Mouse (Mus musculus): ENCODE data around the gene Cmah.

Gene Cmah

GRCm38 (mm10) chr13:24511932-24512520, 184.8 kb downstream of the Cmah start:
- in situ Hi-C loops (cut with MboI, MseI), result no loop called here

- in situ Hi-C loops (cut with MboI, MseI), result no loop called here
These were observed 186.5 kb downstream of the Cmah start for GRCm38 (mm10) chr13:24513717-24514116.

GRCm38 (mm10) chr13:24515101-24515675, 188.0 kb downstream of the Cmah start:
- in situ Hi-C loops (cut with MboI, MseI), result no loop called here

DNA sequence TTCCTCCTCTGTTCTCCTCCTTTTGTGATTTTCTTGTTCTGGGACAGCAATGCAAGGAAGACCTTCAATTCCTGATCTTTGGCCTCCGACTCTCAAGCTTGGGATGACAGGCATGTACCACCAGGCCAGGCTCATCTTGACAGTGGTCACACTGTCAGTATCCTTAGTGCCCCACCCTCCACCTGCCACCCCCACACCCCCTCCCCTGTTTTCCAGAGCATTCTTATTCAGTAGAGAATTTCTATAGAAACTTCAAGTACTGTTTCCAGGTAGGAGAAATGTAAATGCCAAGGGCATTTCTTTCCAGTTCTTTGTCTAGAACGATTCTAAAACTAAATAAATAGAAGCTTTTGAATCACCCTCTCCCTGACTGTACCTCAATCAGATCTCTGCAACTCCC, 190.6 kb downstream of the Cmah start:
- in situ Hi-C loops (cut with MboI, MseI), result no loop called here

DNA sequence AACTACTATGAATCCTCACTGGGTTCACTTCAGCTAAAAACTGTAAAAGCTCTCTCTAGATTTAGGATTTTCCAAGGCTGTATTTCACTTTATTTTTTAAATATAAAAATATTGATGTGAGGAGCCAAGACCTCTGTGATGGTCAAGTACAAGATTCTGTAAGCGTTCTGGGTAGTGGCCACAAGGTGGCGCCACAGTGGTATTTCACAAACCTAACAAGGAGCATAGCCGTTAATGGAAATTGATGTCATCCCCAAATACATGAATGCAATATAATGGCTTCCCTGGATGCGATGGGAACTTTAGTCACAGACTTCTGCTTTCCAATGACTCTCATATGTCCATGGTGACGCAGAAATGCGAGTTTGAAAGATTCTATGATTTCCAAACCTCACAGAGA, 191.7 kb downstream of the Cmah start:
- in situ Hi-C loops (cut with MboI, MseI), result no loop called here

GRCm38 (mm10) chr13:24519976-24520647, 192.9 kb downstream of the Cmah start:
- in situ Hi-C loops (cut with MboI, MseI), result no loop called here

- in situ Hi-C loops (cut with MboI, MseI), result no loop called here
These were observed 193.6 kb downstream of the Cmah start for GRCm38 (mm10) chr13:24520796-24521195.

GRCm38 (mm10) chr13:24521446-24522342, 194.5 kb downstream of the Cmah start:
- in situ Hi-C loops (cut with MboI, MseI), result no loop called here

GRCm38 (mm10) chr13:24522343-24522837, 195.2 kb downstream of the Cmah start:
- in situ Hi-C loops (cut with MboI, MseI), result no loop called here

DNA sequence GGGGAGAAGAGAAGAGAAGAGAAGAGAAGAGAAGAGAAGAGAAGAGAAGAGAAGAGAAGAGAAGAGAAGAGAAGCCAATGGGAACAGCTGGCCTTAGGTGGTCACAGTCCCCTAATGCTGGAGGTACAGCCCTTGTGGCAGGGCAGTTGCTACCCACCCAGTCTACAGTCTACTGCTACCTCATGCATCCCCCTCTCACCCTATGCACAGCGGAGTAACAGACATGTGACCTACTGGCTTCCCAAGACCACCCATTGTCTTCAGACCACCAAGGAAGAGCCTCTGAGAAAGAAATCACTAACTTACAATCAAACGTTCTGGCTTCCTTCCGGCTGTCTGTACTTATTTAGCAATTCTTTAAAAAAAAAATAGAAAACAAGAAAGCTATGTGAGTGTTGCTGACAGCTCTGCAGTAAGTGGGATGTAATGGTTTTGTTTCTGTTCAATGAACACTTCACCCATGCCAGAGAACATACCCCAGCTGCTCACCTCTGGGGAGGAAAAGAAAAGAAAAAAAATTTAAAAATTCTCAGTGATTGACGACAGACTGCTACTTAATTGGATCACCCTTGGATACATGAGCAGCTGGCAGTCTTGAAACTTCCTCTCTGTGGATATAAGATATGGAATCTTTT, 196.5 kb downstream of the Cmah start:
- in situ Hi-C loops (cut with MboI, MseI), result no loop called here

- in situ Hi-C loops (cut with MboI, MseI), result no loop called here
These were observed 197.3 kb downstream of the Cmah start for GRCm38 (mm10) chr13:24524468-24524867.

DNA sequence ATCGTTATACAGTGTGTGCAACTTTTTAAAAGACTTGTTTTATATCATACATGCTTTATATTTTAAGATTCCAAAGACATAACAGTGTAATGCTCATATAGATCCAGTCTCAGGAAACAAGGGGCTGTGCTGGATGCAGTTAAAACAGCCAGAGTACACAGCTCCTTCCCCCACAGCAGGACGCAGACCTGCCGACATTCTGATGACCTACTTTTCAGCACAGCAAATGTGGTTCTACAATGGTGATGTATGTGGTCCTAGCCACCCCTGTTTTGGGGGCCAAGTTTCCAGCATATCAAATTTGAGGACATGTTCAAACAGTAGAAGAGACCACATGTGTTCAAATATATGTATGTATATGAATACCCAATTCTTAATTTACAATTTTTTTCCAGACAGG, 198.3 kb downstream of the Cmah start:
- in situ Hi-C loops (cut with MboI, MseI), result no loop called here

DNA sequence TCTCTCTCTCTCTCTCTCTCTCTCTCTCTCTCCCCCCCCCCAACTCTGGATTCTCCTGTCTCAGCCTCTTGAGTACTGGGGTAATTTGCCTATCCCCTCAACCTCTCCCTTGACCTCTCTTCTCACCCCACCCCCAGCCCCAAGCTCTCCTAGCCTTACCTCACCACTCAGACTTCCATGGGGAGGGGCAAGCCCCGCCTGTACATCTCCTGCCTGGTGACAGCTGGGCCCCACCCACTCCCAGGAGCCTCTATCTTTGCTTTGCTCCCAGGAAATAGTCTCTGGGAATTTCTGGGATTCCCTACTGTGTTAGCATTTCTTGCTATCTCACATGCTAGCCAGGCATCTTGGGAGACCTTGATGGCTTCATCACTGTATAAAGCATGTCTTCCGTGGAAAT, 199.7 kb downstream of the Cmah start:
- in situ Hi-C loops (cut with MboI, MseI), result no loop called here

Measured in T-helper 1 cell (primary cell).